Mouse (Mus musculus): Measurements from ENCODE around the gene Apoc4. TPM values are rescaled to one million over a fixed set of nuclear protein-coding genes. Genes with fewer than 3 reads are reported as not detected.

Gene Apoc4
- polyA plus RNA-seq, 1 experiment, result 18.7 TPM

DNA sequence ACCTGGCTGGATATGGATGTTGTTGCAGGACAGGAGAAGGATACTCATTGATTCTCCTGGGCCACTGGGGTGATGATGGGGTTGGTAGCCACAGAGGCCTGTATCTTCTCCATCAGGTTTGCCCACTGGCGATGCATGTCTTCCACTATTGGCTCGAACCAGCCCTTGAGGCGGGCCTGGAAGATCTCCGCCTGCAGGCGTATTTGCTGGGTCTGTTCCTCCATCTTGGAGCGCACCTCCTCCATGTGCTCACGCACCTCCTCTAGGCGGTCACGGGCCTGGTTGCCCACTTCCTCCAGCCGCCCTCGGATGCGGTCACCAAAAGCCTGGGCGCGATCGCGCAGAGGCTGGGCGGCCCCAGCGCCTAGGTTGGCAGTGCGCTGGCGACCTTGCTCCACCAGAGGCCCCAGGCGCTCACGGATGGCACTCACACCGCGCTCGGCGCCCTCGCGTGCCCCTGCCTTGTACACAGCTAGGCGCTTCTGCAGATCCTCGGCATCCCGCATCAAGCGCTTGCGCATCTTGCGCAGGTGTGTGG, 15.1 kb upstream of the Apoc4 start:
- peaks cover 10% of the 10 kb centered on the region for H3K4me1 ChIP-seq (ENCODE audit: control insufficient read depth, insufficient read depth, low read length)
- no peak for TF ChIP-seq POLR2A (IDR thresholded peaks at IDR 0.05; ENCODE audit: borderline replicate concordance, control insufficient read depth, low read depth, low read length)
- TF ChIP-seq CTCF (IDR thresholded peaks at IDR 0.05; ENCODE audit: control insufficient read depth, insufficient read depth, low read length), result no peak
- no peak overlapping the region; the same call in 1 of the 2 replicates for H3K27ac ChIP-seq (ENCODE audit: control insufficient read depth, insufficient read depth, low read depth, low read length, poor library complexity)
- H3K4me3 ChIP-seq (replicated peaks; ENCODE audit: control insufficient read depth, low read depth, low read length), result no peak overlapping the region
- WGBS, result 93% methylated on average over 34 of the region's 34 CpGs

DNA sequence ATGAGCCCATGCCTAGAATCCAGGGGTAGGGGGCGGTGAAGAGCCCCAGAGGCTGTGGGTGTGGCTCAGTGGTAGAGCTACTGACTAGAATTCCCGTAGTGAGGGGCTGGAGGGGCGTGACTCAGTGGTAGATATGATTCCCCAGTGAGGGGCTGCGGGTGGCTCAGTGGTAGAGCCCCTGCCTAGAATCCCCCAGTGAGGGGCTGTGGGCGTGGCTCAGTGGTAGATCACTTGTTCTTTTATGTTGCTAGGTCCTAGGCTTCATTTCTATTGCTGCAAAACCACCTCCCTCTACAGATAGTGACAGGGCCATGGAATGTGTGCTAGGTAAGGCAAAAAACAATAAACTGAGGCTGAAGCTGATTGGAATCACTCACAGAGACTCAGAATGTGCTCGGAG, 14.6 kb upstream of the Apoc4 start:
- Histone ChIP-seq H3K27ac (ENCODE audit: control insufficient read depth, insufficient read depth, low read depth, low read length, poor library complexity) (no peak overlapping the region), H3K4me3 (replicated peaks; ENCODE audit: control insufficient read depth, low read depth, low read length) (no peak overlapping the region), H3K4me1 (ENCODE audit: control insufficient read depth, insufficient read depth, low read length) (peaks cover 10% of the 10 kb centered on the region)
- TF ChIP-seq CTCF (IDR thresholded peaks at IDR 0.05; ENCODE audit: control insufficient read depth, insufficient read depth, low read length), result no peak
- TF ChIP-seq POLR2A (IDR thresholded peaks at IDR 0.05; ENCODE audit: borderline replicate concordance, control insufficient read depth, low read depth, low read length), result no peak
- WGBS, result 74% methylated on average over 6 of the region's 6 CpGs

DNA sequence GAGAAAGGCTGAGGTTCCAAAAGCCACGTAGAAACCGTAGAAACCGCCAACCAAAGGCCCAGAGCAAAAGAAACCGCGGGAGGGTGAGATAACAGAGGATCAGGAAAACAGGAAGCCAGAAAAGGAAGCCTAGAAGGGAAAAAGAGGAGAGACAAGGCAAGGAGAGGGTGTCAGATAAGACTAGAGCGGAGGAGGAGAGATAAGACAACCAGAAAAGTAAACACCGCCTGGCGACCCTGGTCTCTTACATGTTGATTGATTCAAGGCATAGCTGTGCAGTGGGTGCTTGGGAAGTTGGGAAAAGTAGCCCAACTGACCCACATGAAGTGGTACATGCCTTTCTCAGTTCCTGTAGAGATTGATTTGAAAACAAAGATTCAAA, 13.9 kb upstream of the Apoc4 start:
- no peak for TF ChIP-seq POLR2A (IDR thresholded peaks at IDR 0.05; ENCODE audit: borderline replicate concordance, control insufficient read depth, low read depth, low read length)
- TF ChIP-seq CTCF (IDR thresholded peaks at IDR 0.05; ENCODE audit: control insufficient read depth, insufficient read depth, low read length), result no peak
- Histone ChIP-seq H3K4me1 (ENCODE audit: control insufficient read depth, insufficient read depth, low read length) (peaks cover 6% of the 10 kb centered on the region), H3K4me3 (replicated peaks; ENCODE audit: control insufficient read depth, low read depth, low read length) (no peak overlapping the region), H3K27ac (ENCODE audit: control insufficient read depth, insufficient read depth, low read depth, low read length, poor library complexity) (peak overlapping the region; percentile 4; the same call in 1 of the 2 replicates)
- 19% methylated on average over 8 of the region's 8 CpGs for WGBS

DNA sequence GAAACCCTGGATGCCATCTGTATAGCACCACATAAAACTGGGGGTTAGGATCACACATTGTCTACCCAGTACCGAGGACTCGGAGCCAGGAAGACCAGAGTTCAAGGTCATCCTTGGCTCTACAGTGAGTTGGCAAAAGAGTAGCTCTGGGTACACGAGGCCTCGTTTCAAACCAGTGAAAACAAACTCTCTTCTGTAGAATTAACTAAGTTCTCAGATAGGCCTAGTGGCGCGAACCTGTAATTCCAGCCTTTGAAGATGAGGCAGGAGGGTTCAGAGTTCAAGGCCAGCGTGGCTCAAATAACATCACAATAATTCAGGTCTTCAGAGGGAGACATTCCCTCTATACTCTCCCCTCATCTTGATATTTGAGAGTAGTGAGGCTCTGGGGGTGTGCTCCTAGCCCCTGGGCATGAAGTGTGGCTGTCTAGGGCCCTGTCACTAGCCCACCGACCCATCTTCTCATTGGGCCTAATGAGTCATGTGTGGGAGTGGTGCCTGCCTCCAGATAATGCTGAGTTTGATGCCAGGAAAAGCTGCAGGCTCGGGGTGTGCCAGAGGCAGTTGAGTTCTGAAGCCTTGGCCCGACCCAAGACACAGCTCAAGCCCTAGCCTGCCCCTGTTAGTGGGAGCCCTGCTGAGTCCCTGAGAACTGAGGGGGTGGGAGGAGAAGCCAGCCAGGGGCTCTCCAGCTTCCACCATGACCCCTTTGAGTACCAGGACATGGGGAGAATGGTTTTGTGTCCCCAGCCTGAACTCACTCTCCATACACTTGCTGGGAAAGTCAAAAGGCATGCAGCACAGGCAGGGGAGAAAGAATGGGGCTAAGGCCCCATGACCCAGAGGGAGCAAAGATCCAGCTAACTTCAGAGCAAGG, 13.3 kb upstream of the Apoc4 start:
- Histone ChIP-seq H3K27ac (ENCODE audit: control insufficient read depth, insufficient read depth, low read depth, low read length, poor library complexity) (peak overlapping the region; percentile 79; the same call in 1 of the 2 replicates), H3K4me3 (replicated peaks; ENCODE audit: control insufficient read depth, low read depth, low read length) (no peak overlapping the region), H3K4me1 (ENCODE audit: control insufficient read depth, insufficient read depth, low read length) (peaks cover 5% of the 10 kb centered on the region)
- 72% methylated on average over 10 of the region's 10 CpGs for WGBS
- TF ChIP-seq CTCF (IDR thresholded peaks at IDR 0.05; ENCODE audit: control insufficient read depth, insufficient read depth, low read length) (no peak), POLR2A (IDR thresholded peaks at IDR 0.05; ENCODE audit: borderline replicate concordance, control insufficient read depth, low read depth, low read length) (no peak)

DNA sequence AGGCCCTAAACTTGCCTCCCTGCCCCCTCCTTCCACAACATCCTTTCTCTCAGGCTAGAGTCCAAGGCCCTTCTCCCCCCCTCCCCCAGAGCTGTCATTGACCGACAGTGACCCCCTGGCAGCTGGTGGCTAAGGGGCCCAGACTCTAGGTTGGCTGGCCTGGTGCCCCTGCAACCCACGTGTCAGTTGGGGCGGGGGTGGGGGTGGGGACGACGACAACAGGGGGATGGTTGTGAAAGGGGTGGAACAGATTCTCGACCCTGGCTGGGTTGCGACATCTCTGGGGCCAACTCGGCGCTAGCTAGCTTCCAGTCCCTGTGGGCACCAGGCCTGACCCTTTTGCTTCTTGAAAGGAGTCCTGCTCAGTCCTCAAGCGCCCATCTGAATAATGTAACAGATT, 12.1 kb upstream of the Apoc4 start:
- TF ChIP-seq POLR2A (IDR thresholded peaks at IDR 0.05; ENCODE audit: borderline replicate concordance, control insufficient read depth, low read depth, low read length) (no peak), CTCF (IDR thresholded peaks at IDR 0.05; ENCODE audit: control insufficient read depth, insufficient read depth, low read length) (no peak)
- Histone ChIP-seq H3K4me3 (replicated peaks; ENCODE audit: control insufficient read depth, low read depth, low read length) (no peak overlapping the region), H3K4me1 (ENCODE audit: control insufficient read depth, insufficient read depth, low read length) (peaks cover 3% of the 10 kb centered on the region), H3K27ac (ENCODE audit: control insufficient read depth, insufficient read depth, low read depth, low read length, poor library complexity) (peak overlapping the region; percentile 79; the same call in 1 of the 2 replicates)
- 13% methylated on average over 10 of the region's 10 CpGs for WGBS

DNA sequence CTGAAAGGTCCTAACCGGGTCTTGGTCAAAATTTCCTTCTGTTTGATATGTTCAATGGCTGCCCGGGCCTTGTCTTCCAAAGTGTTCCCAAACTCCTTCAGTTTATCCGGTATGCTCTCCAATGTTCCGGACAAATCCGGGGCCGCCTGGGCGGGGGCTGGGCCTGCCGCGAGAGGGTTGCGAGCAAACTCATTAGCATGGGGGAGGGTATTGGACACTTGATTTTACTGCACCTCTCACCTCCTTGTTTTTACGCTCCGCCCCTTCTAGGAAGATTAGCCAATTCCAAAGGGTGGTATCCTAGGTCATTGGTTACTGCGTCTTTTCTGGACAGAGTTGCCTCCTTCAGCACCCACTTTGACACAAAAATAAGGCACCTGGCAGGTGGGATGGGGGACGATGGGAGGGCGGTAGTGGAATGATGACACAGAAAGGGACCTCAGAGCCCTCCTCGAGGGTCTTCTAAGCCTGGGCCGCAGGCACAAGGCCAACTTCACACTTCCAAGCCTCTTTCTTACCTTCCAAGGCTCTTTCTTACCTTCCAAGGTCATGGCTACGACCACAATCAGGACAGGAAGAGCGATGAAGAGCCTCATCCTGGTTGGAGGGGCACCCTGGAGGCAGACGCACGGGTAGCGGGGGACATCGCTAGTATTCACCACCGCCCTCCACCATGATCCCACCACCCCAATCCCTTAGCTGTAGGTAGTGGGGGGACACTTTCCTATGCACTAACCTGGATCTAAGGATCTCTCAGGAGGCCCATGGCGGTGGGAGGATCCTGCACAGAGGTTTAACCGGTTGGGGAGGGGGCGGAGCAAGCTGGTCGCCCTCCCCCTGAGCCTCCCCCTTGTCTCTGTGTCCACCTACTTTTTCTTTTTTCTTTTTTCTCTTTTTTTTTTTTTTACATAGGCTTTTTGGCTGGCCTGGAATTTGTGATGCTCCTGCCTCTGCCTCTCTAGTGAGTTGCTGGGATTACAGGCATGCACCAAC, 10.9 kb upstream of the Apoc4 start, which contains the start of gene Apoc1:
Gene Apoc1, minus strand, starts transcription at position 788 of the 993 bp plus-strand sequence.
- peaks cover 3% of the 10 kb centered on the region for H3K4me1 ChIP-seq (ENCODE audit: control insufficient read depth, insufficient read depth, low read length)
- H3K4me3 ChIP-seq (replicated peaks; ENCODE audit: control insufficient read depth, low read depth, low read length), result no peak within 1 kb of the TSS
- no peak for TF ChIP-seq CTCF (IDR thresholded peaks at IDR 0.05; ENCODE audit: control insufficient read depth, insufficient read depth, low read length)
- TF ChIP-seq POLR2A (IDR thresholded peaks at IDR 0.05; ENCODE audit: borderline replicate concordance, control insufficient read depth, low read depth, low read length), result no peak
- peak within 1 kb of the TSS; percentile 1; the same call in 1 of the 2 replicates for H3K27ac ChIP-seq (ENCODE audit: control insufficient read depth, insufficient read depth, low read depth, low read length, poor library complexity)
- WGBS, result 77% methylated on average over 28 of the region's 28 CpGs

DNA sequence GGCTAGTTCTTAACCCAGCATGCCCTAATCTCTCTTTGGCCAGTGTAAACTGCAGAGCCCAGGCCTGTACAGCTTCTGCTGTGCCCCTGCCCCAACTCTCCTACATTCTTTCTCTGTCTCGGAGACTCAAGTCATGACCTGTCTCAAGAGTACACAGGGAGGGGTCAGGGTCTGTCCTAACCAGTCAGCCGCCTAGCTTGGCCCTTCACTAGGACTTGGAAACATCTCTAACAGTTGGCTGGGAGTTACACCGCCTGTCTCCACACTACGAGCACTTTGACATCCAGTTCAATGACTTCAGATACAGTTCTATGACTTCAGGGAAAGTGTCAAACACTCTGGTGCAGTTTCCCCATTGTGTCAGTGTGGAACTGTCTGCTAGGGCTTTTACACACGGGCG, 10.2 kb upstream of the Apoc4 start:
- TF ChIP-seq POLR2A (IDR thresholded peaks at IDR 0.05; ENCODE audit: borderline replicate concordance, control insufficient read depth, low read depth, low read length), result no peak
- no peak for TF ChIP-seq CTCF (IDR thresholded peaks at IDR 0.05; ENCODE audit: control insufficient read depth, insufficient read depth, low read length)
- Histone ChIP-seq H3K4me1 (ENCODE audit: control insufficient read depth, insufficient read depth, low read length) (peaks cover 5% of the 10 kb centered on the region), H3K4me3 (replicated peaks; ENCODE audit: control insufficient read depth, low read depth, low read length) (no peak overlapping the region), H3K27ac (ENCODE audit: control insufficient read depth, insufficient read depth, low read depth, low read length, poor library complexity) (no peak overlapping the region)
- WGBS, result 88% methylated on average over 6 of the region's 6 CpGs

Data from bone marrow, adult 2 months (tissue).